ENCODE assay signal across 36 mouse cellular contexts in genomic region chr5:14885291-14885690, GRCm38 (mm10). TPM values are rescaled to one million over a fixed set of nuclear protein-coding genes. Genes with fewer than 3 reads are reported as not detected.
"Had no signal": no experiment of that assay in that cellular context is flagged by ENCODE, and none has a peak within 500 bp of the region (broad histone marks: within the 10 kb centered on the region; RNA-seq: fewer than 3 reads in every experiment).

No protein-coding gene starts in this region.

RNA-seq across cellular contexts. Expression of gene Gm9758, which starts 29.4 kb away (rescaled TPM):
- total RNA-seq: gastrocnemius, adult 2 months; gastrocnemius, postnatal 10 days; gastrocnemius, postnatal 25 days; gastrocnemius, postnatal 4 days; granulocyte monocyte progenitor cell, adult 5-6 weeks; heart, adult 18-20 months; heart, adult 8-10 months; heart, postnatal 14 days; heart, postnatal 36 days; hematopoietic stem cell, adult 5-6 weeks; hindbrain, postnatal 0 days; layer of hippocampus, adult 18-20 months; layer of hippocampus, adult 8-10 months; layer of hippocampus, postnatal 14 days; layer of hippocampus, postnatal 36 days; left cerebral cortex, adult 18-20 months; left cerebral cortex, adult 8-10 months; left cerebral cortex, postnatal 10 days; left cerebral cortex, postnatal 25 days; left cerebral cortex, postnatal 4 days had no signal
- polyA plus RNA-seq: forebrain, embryonic 16.5 days; frontal cortex, adult 2 months; heart, embryonic 10.5 days; heart, embryonic 12.5 days; hindbrain, embryonic 11.5 days; hindbrain, embryonic 13.5 days; hindbrain, embryonic 15.5 days; hindbrain, postnatal 0 days; intestine, embryonic 14.5 days; intestine, embryonic 16.5 days; kidney, adult 2 months; kidney, embryonic 15.5 days; kidney, postnatal 0 days; large intestine, adult 2 months; limb, embryonic 11.5 days; limb, embryonic 13.5 days; limb, embryonic 15.5 days had no signal

RNA-seq across cellular contexts. Expression of gene Speer4e, which starts 52.9 kb away (rescaled TPM):
- total RNA-seq: gastrocnemius, adult 2 months; gastrocnemius, postnatal 10 days; gastrocnemius, postnatal 25 days; gastrocnemius, postnatal 4 days; granulocyte monocyte progenitor cell, adult 5-6 weeks; heart, adult 18-20 months; heart, adult 8-10 months; heart, postnatal 14 days; heart, postnatal 36 days; hematopoietic stem cell, adult 5-6 weeks; hindbrain, postnatal 0 days; layer of hippocampus, adult 18-20 months; layer of hippocampus, adult 8-10 months; layer of hippocampus, postnatal 14 days; layer of hippocampus, postnatal 36 days; left cerebral cortex, adult 18-20 months; left cerebral cortex, adult 8-10 months; left cerebral cortex, postnatal 10 days; left cerebral cortex, postnatal 25 days; left cerebral cortex, postnatal 4 days had no signal
- polyA plus RNA-seq: forebrain, embryonic 16.5 days; frontal cortex, adult 2 months; heart, embryonic 10.5 days; hindbrain, embryonic 11.5 days; hindbrain, embryonic 13.5 days; hindbrain, embryonic 15.5 days; hindbrain, postnatal 0 days; intestine, embryonic 14.5 days; intestine, embryonic 16.5 days; kidney, adult 2 months; kidney, embryonic 15.5 days; kidney, postnatal 0 days; large intestine, adult 2 months; limb, embryonic 11.5 days; limb, embryonic 13.5 days; limb, embryonic 15.5 days had no signal
